Mouse (Mus musculus): ENCODE measurements at regions not wholly inside any gene's neighbourhood (a gene's known extent, or its start where the extent isn't known, plus 50 kb on each side); places are given as distances from the start of the nearest gene placed in this dataset.

DNA sequence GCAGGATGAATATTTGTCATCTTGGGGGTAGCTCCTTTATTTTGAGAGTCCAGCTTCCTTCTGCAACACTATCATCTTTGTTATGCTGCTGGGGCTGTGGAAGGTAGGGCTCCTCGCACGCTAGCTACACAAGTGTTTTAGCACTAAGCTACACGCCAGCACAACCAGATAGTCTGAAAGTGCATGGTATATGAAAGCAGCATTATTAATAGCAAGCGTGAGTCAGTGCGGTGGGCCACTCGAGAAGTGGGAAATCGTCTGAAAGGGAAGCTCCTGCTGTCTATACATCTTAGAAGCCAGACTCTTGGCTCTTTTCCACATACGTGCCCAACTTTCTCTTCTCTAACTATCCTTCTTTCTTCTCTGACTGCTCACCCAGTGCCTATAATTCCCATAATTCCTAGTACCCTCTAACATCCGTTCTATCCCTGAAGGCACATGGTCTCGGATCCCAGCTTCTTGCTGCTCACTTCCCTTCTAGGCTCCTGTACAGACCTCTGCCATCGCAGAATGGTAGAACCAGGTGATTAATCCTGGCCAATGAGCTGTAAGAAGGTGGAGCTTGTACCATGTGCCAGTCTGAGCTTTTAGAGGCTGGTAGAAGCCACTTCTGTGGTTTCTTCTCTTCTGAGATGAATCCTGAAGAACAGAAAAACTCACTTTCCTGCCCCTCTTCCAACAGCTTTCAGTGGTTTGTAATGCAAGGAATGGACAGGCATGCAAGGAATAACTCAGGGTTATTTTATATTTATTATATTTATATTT is 55.5 kb downstream of the E030025P04Rik start:
- no peak for ATAC-seq (ENCODE audit: insufficient number of reproducible peaks, low FRiP score)
- Histone ChIP-seq H3K4me1 (replicated peaks) (0 out of 2 replicates have a peak, but pooled peaks cover 3% of the 10 kb centered on the region), H3K4me3 (no peak overlapping the region), H3K9me3 (replicated peaks) (no peaks in the 10 kb centered on the region), H3K9ac (no peak overlapping the region), H3K27me3 (replicated peaks) (peaks cover 11% of the 10 kb centered on the region; the same call in 1 of the 2 replicates), H3K4me2 (no peak overlapping the region), H3K36me3 (no peaks in the 10 kb centered on the region), H3K27ac (ENCODE audit: poor library complexity, severe bottlenecking) (no peak overlapping the region)
- WGBS = 78% methylated on average over 11 of the region's 11 CpGs

DNA sequence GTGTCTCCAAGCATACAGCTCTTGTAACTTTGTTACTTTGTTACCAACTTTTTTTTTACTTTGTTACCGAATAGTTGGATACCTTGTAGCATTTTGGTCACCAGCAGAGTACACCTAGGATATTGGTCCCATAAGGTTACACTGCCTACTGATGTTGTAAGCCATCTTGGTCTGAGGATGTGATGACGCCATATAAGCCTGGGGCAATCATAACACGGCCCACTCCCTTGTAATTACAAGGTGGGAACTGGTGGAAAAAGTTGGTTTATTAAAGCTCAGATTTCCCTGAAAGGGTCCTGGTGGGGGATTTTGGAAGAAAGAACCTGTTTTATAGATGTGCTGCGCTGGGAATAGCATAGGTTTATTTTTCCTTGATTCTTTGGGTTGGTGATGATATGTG is 62.2 kb downstream of the E030025P04Rik start:
- H3K9ac ChIP-seq = no peak overlapping the region
- H3K4me1 ChIP-seq (replicated peaks) = no peaks in the 10 kb centered on the region
- no peaks in the 10 kb centered on the region for H3K27me3 ChIP-seq (replicated peaks)
- no peaks in the 10 kb centered on the region for H3K9me3 ChIP-seq (replicated peaks)
- H3K36me3 ChIP-seq = no peaks in the 10 kb centered on the region
- H3K4me2 ChIP-seq = no peak overlapping the region
- no peak overlapping the region for H3K4me3 ChIP-seq
- no peak overlapping the region for H3K27ac ChIP-seq (ENCODE audit: poor library complexity, severe bottlenecking)
- no peak for ATAC-seq (ENCODE audit: insufficient number of reproducible peaks, low FRiP score)
- 83% methylated on average over 4 of the region's 4 CpGs for WGBS

DNA sequence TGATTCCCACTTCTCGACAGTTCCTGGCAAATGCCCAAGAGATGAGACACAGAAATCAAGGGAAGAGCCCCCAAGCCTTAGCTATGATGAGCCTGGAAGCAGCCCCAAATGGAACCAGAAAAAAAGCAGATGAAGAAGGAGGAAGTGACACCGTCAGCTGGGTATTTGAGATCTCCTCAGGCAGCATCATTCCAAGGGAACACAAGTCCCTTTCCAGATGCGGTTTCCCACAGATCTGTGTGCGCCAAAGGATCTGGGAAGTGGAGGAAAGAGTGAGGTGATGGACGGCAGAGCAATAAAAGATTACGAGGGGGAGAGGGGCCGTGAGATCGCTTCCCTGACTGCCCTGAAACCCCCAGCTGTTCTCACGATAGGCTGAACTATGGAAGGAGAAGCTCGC is 62.7 kb downstream of the E030025P04Rik start:
- ATAC-seq (ENCODE audit: insufficient number of reproducible peaks, low FRiP score) = no peak
- H3K27ac ChIP-seq (ENCODE audit: poor library complexity, severe bottlenecking) = no peak overlapping the region
- H3K36me3 ChIP-seq = no peaks in the 10 kb centered on the region
- no peak overlapping the region for H3K9ac ChIP-seq
- WGBS = 57% methylated on average over 10 of the region's 10 CpGs
- no peaks in the 10 kb centered on the region for H3K9me3 ChIP-seq (replicated peaks)
- H3K4me2 ChIP-seq = no peak overlapping the region
- no peak overlapping the region for H3K4me3 ChIP-seq
- H3K4me1 ChIP-seq (replicated peaks) = no peaks in the 10 kb centered on the region
- H3K27me3 ChIP-seq (replicated peaks) = no peaks in the 10 kb centered on the region

DNA sequence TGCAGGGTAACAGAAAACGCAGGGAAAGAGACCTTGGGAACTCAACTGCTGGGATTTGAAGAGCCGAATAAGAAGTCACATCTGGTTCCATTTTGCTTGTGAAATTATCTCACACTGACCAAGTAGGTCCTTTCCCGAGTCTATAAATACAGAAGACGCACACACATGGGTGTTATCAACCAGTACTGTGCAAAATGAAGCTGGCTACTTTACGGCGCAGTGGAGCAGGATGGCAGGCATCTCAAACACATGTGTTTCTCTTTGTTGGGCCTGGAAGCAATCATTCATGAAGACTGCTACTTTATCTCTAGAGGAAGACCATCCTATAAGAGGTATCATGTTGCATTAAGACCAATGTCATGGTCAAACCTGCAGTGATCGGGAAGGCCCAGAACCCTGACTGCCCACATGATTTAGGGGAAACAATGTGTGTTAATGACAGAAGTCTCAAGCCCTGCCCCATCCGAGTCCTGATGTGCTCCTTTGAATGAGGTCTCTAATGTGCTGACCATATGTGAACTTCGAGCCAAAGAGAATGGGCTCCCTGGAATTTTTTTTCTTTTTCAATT is 63.2 kb downstream of the E030025P04Rik start:
- no peaks in the 10 kb centered on the region for H3K4me1 ChIP-seq (replicated peaks)
- no peak for ATAC-seq (ENCODE audit: insufficient number of reproducible peaks, low FRiP score)
- H3K4me3 ChIP-seq = no peak overlapping the region
- no peak overlapping the region for H3K9ac ChIP-seq
- WGBS = 68% methylated on average over 9 of the region's 9 CpGs
- no peaks in the 10 kb centered on the region for H3K27me3 ChIP-seq (replicated peaks)
- H3K4me2 ChIP-seq = no peak overlapping the region
- no peak overlapping the region for H3K27ac ChIP-seq (ENCODE audit: poor library complexity, severe bottlenecking)
- H3K9me3 ChIP-seq (replicated peaks) = no peaks in the 10 kb centered on the region
- no peaks in the 10 kb centered on the region for H3K36me3 ChIP-seq

DNA sequence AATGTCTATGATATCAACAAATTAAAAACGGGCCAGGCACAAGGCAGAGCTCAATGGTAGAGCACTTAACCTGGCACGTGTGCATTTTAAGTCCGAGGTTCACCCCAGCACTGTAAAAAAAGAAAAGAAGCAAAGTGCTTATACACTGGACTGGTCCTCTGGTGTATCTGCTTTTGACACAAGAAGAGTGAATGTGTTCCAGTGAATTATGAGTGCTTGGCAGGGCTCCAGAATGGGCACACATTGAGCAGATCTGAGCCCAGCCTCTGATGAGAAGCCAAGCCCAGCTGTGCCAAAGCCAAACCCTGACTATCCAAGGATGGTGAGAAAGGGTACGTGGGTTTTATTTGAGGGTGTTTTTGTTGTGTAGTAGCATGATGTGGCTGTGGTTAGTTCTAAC is 64.7 kb downstream of the E030025P04Rik start:
- WGBS = 71% methylated on average over 4 of the region's 4 CpGs
- no peak overlapping the region for H3K9ac ChIP-seq
- no peaks in the 10 kb centered on the region for H3K9me3 ChIP-seq (replicated peaks)
- no peak overlapping the region for H3K4me2 ChIP-seq
- ATAC-seq (ENCODE audit: insufficient number of reproducible peaks, low FRiP score) = no peak
- no peak overlapping the region for H3K27ac ChIP-seq (ENCODE audit: poor library complexity, severe bottlenecking)
- H3K27me3 ChIP-seq (replicated peaks) = peaks cover 3% of the 10 kb centered on the region; the same call in 1 of the 2 replicates
- H3K36me3 ChIP-seq = no peaks in the 10 kb centered on the region
- no peaks in the 10 kb centered on the region for H3K4me1 ChIP-seq (replicated peaks)
- no peak overlapping the region for H3K4me3 ChIP-seq

DNA sequence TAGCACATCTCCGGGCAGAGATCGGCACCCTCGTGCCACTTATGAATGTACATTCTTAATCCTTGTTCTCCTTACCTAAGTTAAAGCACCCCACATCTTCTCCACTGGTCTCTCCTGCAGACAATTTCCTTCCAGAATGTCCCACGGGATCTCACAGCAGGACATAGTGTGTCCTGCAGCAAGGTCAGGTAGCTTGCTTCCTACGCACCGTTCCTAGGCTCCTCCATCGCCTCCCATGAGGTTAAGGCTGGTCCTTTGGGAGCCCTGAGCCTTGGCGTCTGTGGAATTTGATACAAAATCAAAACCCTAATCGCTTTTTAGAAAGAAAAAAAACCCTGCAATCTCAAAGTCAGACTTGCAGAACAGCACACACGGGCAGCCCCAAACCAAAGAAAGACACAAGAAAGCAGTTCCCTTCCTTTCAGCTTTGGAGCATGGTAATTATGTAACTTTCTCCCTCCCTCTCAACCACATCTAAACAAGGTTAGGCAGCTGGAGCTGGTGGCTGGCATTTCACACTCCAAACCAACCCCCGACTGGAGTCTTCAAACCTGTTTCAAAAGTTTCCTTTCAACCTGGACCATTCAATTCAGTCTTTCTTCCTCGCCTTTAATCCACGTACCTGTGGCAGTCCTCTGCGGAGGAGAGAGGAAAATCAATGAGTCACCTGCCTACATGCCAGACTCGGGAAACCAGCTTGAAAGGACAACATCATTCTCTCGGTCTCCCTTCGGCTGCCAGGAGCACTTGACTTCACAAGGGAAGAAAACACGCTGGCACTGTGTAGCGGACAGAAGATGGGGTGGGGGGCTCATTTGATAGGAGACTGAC is 67.4 kb downstream of the E030025P04Rik start:
- Histone ChIP-seq H3K4me1 (replicated peaks) (0 out of 2 replicates have a peak, but pooled peaks cover 2% of the 10 kb centered on the region), H3K27me3 (replicated peaks) (peaks cover 3% of the 10 kb centered on the region; the same call in 1 of the 2 replicates), H3K9ac (no peak overlapping the region), H3K9me3 (replicated peaks) (no peaks in the 10 kb centered on the region), H3K4me2 (no peak overlapping the region), H3K36me3 (no peaks in the 10 kb centered on the region), H3K4me3 (no peak overlapping the region), H3K27ac (ENCODE audit: poor library complexity, severe bottlenecking) (no peak overlapping the region)
- ATAC-seq (ENCODE audit: insufficient number of reproducible peaks, low FRiP score) = no peak
- WGBS = 68% methylated on average over 19 of the region's 19 CpGs

DNA sequence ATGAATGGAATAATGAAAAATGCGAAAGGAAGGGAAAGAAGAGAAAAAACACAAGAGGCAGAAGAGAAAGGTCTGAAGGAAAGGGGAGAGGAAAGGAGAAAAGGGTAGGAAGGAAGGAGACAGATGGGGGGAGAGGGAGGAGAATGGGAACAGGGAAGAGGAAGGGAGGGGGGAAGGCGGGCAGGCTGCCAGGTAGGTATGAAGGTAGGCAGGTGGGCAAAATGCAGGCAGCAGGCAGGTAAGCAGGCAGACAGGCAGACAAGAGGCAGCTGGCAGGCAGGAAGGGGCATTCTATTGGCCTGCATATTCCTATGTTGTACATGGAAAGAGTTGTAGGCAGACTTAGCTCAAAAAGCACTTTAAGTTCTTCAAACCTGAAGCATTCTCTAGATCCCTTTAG is 72.8 kb downstream of the E030025P04Rik start:
- Histone ChIP-seq H3K9me3 (replicated peaks) (no peaks in the 10 kb centered on the region), H3K27ac (ENCODE audit: poor library complexity, severe bottlenecking) (no peak overlapping the region), H3K4me1 (replicated peaks) (peaks cover 14% of the 10 kb centered on the region; the same call in 1 of the 2 replicates), H3K9ac (no peak overlapping the region), H3K27me3 (replicated peaks) (peaks cover 14% of the 10 kb centered on the region), H3K4me2 (no peak overlapping the region), H3K4me3 (no peak overlapping the region), H3K36me3 (no peaks in the 10 kb centered on the region)
- ATAC-seq (ENCODE audit: insufficient number of reproducible peaks, low FRiP score) = no peak
- 72% methylated on average over 2 of the region's 2 CpGs for WGBS

DNA sequence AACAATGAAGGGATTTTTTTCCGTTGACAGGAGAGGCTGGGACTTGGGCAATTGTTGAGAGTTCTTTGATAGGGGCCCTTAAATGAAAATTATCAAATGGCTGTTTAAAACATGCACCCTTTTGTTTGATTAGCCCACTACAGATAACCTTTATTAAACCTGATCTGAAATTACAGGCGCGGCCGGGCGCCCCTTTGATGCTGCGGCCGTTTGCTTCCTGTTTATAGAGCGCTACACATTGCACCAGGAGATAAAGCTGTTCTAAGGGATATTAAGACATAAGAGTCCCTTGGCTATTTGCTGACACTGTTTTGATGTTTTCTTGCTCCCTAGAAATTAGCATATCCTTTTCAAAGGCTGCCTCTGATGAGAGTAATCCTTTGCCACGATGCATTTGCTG is 73.8 kb downstream of the E030025P04Rik start:
- H3K27me3 ChIP-seq (replicated peaks) = peaks cover 14% of the 10 kb centered on the region
- no peak for ATAC-seq (ENCODE audit: insufficient number of reproducible peaks, low FRiP score)
- H3K4me1 ChIP-seq (replicated peaks) = peaks cover 14% of the 10 kb centered on the region; the same call in 1 of the 2 replicates
- no peak overlapping the region for H3K9ac ChIP-seq
- H3K9me3 ChIP-seq (replicated peaks) = no peaks in the 10 kb centered on the region
- H3K4me2 ChIP-seq = no peak overlapping the region
- WGBS = 52% methylated on average over 9 of the region's 9 CpGs
- H3K4me3 ChIP-seq = no peak overlapping the region
- H3K27ac ChIP-seq (ENCODE audit: poor library complexity, severe bottlenecking) = no peak overlapping the region
- no peaks in the 10 kb centered on the region for H3K36me3 ChIP-seq

DNA sequence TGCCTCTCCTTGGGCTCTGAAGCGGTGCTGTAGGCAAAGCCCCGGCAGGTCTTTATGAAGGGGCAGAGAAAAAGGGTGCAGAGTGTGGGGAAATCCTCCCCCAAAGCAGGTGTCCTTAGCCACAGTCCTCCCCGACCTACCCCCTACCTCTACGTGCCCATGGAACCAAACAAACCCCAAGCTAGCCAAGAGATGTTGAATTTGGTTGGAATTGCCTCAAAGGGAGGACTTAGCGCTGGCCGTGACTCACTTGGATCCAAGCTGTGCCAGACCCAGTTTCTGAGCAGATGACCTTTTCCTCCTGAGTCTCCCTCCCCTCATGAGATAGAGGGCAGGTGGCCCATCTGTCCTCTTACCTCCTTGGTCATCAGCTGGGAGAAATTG is 74.9 kb downstream of the E030025P04Rik start:
- Histone ChIP-seq H3K27me3 (replicated peaks) (peaks cover 11% of the 10 kb centered on the region), H3K4me2 (peak overlapping the region; percentile 11), H3K4me3 (no peak overlapping the region), H3K36me3 (no peaks in the 10 kb centered on the region), H3K4me1 (replicated peaks) (peaks cover 14% of the 10 kb centered on the region; the same call in 1 of the 2 replicates), H3K27ac (ENCODE audit: poor library complexity, severe bottlenecking) (no peak overlapping the region), H3K9ac (no peak overlapping the region), H3K9me3 (replicated peaks) (no peaks in the 10 kb centered on the region)
- no peak for ATAC-seq (ENCODE audit: insufficient number of reproducible peaks, low FRiP score)
- WGBS = 50% methylated on average over 6 of the region's 6 CpGs

DNA sequence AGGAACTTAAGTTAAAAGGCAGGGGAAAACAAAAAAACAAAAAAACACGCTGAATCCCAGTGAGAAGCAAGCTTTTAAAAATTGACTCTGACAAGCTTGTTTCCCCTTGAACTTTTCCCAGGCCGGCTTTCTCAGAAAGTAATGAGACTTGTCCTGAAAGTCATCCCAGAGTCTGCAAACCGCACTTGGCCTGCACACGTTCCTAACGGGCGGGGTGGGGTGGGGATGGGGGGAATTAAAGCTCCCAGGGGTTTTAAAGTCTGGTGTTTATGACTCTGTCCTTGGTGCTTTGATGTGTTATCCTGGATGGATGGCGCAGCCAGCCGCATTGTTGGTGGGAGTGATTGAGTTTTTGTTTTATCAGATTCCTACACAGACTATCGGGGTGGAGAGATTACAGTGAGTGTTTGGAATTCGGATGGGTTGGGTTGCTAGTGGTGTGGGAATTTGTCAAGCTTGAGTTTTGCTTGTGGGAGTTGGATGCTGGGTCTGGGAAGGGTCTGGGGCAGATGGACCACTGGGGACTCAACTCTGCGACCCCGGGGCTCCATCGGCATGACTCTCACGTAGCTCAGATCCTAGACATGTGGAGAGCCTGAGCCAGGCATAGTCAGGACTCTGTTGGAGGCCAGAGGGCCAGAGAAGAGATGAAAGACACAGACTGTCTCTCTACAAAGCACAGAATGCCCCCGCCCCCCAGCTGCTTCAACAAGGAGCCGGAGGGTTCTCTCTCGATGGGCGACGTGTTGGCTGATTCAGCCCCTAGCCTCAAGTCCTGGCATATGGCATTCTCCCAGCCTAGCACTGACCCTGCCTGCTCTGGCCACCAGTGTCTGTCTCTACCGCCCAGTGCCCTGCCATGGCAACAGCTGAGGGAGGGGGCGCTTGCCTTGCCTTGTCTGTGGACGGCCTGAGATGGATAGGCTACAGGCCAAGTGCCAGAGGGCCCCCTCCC is 75.5 kb downstream of the E030025P04Rik start:
- no peaks in the 10 kb centered on the region for H3K36me3 ChIP-seq
- no peak overlapping the region for H3K9ac ChIP-seq
- H3K27ac ChIP-seq (ENCODE audit: poor library complexity, severe bottlenecking) = no peak overlapping the region
- H3K4me2 ChIP-seq = peak overlapping the region; percentile 11
- WGBS = 32% methylated on average over 22 of the region's 22 CpGs
- peaks cover 11% of the 10 kb centered on the region for H3K27me3 ChIP-seq (replicated peaks)
- H3K9me3 ChIP-seq (replicated peaks) = no peaks in the 10 kb centered on the region
- no peak; the same call in 1 of the 2 replicates for ATAC-seq (ENCODE audit: insufficient number of reproducible peaks, low FRiP score)
- no peak overlapping the region for H3K4me3 ChIP-seq
- peaks cover 14% of the 10 kb centered on the region; the same call in 1 of the 2 replicates for H3K4me1 ChIP-seq (replicated peaks)
